Mouse (Mus musculus) MEL (cell line): ENCODE measurements around the gene Zfp646. TPM values are rescaled to one million over a fixed set of nuclear protein-coding genes. Genes with fewer than 3 reads are reported as not detected.
A peak's percentile ranks its signal among the peaks of the same experiment; 100 is the strongest.

Experiments used
- DNase-seq: peaks from one replicate; pipeline ENCODE4 v3.0.0; 2011; ENCODE audit warnings: low read depth, low spot score
- H3K27ac ChIP-seq: 2 replicates; pipeline ENCODE4 v1.5.1; 2012; ENCODE audit warnings: low read depth, mild to moderate bottlenecking, control low read depth, low read length, moderate library complexity; ENCODE audit not compliant: control insufficient read depth
- H3K27me3 ChIP-seq, 2 experiments: fragments of 150-350 bp in 1 of 2; sonication (generic) in 1 of 2; 2 replicates each; pipeline ENCODE4 v1.6.1; 2012; ENCODE audit warnings: low read length in 2 of 2, mild to moderate bottlenecking in 2 of 2, improper control_type of control experiment in 1 of 2, moderate library complexity in 1 of 2; ENCODE audit not compliant: insufficient read depth in 2 of 2, control insufficient read depth in 1 of 2
- H3K36me3 ChIP-seq, 2 experiments: 2 replicates each; pipeline ENCODE4 v1.6.1; 2012 to 2014; ENCODE audit warnings: low read length in 2 of 2, improper control_type of control experiment in 1 of 2, inconsistent platforms in 1 of 2, mild to moderate bottlenecking in 1 of 2; ENCODE audit not compliant: insufficient read depth in 2 of 2, control insufficient read depth in 1 of 2
- H3K4me1 ChIP-seq, 2 experiments: fragments of 150-350 bp in 1 of 2; sonication (generic) in 1 of 2; 2 replicates each; pipeline ENCODE4 v1.6.1; 2012; ENCODE audit warnings: low read length in 2 of 2, improper control_type of control experiment in 1 of 2, mild to moderate bottlenecking in 1 of 2; ENCODE audit not compliant: insufficient read depth in 2 of 2, control insufficient read depth in 1 of 2
- H3K4me3 ChIP-seq, 2 experiments: fragments of 150-350 bp in 1 of 2; sonication (generic) in 1 of 2; 2 replicates each; pipeline ENCODE4 v1.5.1; 2012; ENCODE audit warnings: low read depth in 2 of 2, low read length in 2 of 2, mild to moderate bottlenecking in 2 of 2, moderate library complexity in 2 of 2, control low read depth in 1 of 2, improper control_type of control experiment in 1 of 2; ENCODE audit not compliant: control insufficient read depth in 1 of 2, insufficient read depth in 1 of 2
- H3K79me2 ChIP-seq: 2 replicates; pipeline ENCODE4 v1.6.1; 2012; ENCODE audit warnings: mild to moderate bottlenecking, low read length, moderate library complexity; ENCODE audit not compliant: control insufficient read depth, poor library complexity, insufficient read depth
- H3K9ac ChIP-seq: 2 replicates; pipeline ENCODE4 v1.6.1; 2012; ENCODE audit warnings: low read depth, mild to moderate bottlenecking, control low read depth, low read length, moderate library complexity; ENCODE audit not compliant: control insufficient read depth, poor library complexity, severe bottlenecking
- H3K9me3 ChIP-seq: fragments of 150-350 bp; sonication (generic); replicated peaks from 2 replicates; pipeline ENCODE4 v1.6.1; 2012; ENCODE audit warnings: mild to moderate bottlenecking, low read length, improper control_type of control experiment, moderate library complexity; ENCODE audit not compliant: insufficient read depth
- BHLHE40 ChIP-seq: IDR thresholded peaks from 2 replicates; pipeline ENCODE4 v1.6.1; 2012; ENCODE audit warnings: low read depth, mild to moderate bottlenecking, inconsistent platforms, low read length, improper control_type of control experiment, borderline replicate concordance
- CHD2 ChIP-seq: IDR thresholded peaks from 2 replicates; pipeline ENCODE4 v1.6.1; 2011; ENCODE audit warnings: low read length, improper control_type of control experiment
- CTCF ChIP-seq, 3 experiments: IDR thresholded peaks in 2 of 3; conservative IDR thresholded peaks in 1 of 3; 2 replicates each; pipeline ENCODE4 v1.5.1; 2011 to 2012; ENCODE audit warnings: low read length in 3 of 3, low read depth in 2 of 3, mild to moderate bottlenecking in 2 of 3, improper control_type of control experiment in 1 of 3, inconsistent platforms in 1 of 3, mixed read lengths in 1 of 3, moderate library complexity in 1 of 3; ENCODE audit not compliant: control insufficient read depth in 1 of 3, insufficient read depth in 1 of 3, poor library complexity in 1 of 3, severe bottlenecking in 1 of 3
- E2F4 ChIP-seq: IDR thresholded peaks from 2 replicates; pipeline ENCODE4 v1.6.1; 2011; ENCODE audit warnings: low read depth, low read length, improper control_type of control experiment, borderline replicate concordance
- ETS1 ChIP-seq: IDR thresholded peaks from 2 replicates; pipeline ENCODE4 v1.6.1; 2012; ENCODE audit warnings: low read depth, mild to moderate bottlenecking, inconsistent platforms, low read length, improper control_type of control experiment, moderate library complexity
- GABPA ChIP-seq: IDR thresholded peaks from 2 replicates; pipeline ENCODE4 v1.6.1; 2012; ENCODE audit warnings: low read depth, mild to moderate bottlenecking, inconsistent platforms, low read length, improper control_type of control experiment, moderate library complexity
- GATA1 ChIP-seq: IDR thresholded peaks from 2 replicates; pipeline ENCODE4 v1.6.1; 2011; ENCODE audit warnings: low read depth, low read length, improper control_type of control experiment
- HCFC1 ChIP-seq: IDR thresholded peaks from 2 replicates; pipeline ENCODE4 v1.6.1; 2012; ENCODE audit warnings: low read depth, mild to moderate bottlenecking, inconsistent platforms, low read length, improper control_type of control experiment, moderate library complexity
- JUND ChIP-seq: IDR thresholded peaks from 2 replicates; pipeline ENCODE4 v1.6.1; 2011; ENCODE audit warnings: low read depth, mild to moderate bottlenecking, improper control_type of control experiment, low read length
- KAT2A ChIP-seq: conservative IDR thresholded peaks from 2 replicates; pipeline ENCODE4 v1.6.1; 2012; ENCODE audit warnings: low read depth, low read length, improper control_type of control experiment, inconsistent platforms
- MAFK ChIP-seq: IDR thresholded peaks from 2 replicates; pipeline ENCODE4 v1.6.1; 2011; ENCODE audit warnings: low read depth, mild to moderate bottlenecking, low read length, improper control_type of control experiment, borderline replicate concordance
- MAZ ChIP-seq: IDR thresholded peaks from 2 replicates; pipeline ENCODE4 v1.6.1; 2012; ENCODE audit warnings: low read depth, mild to moderate bottlenecking, inconsistent platforms, low read length, improper control_type of control experiment
- NRF1 ChIP-seq: IDR thresholded peaks from 2 replicates; pipeline ENCODE4 v1.6.1; 2014; ENCODE audit warnings: low read depth, mild to moderate bottlenecking, inconsistent platforms, low read length, improper control_type of control experiment, moderate library complexity; ENCODE audit not compliant: poor library complexity, insufficient read depth, severe bottlenecking
- POLR2AphosphoS2 ChIP-seq: IDR thresholded peaks from 2 replicates; pipeline ENCODE4 v1.6.1; 2011; ENCODE audit warnings: low read length, improper control_type of control experiment
- RAD21 ChIP-seq: IDR thresholded peaks from 2 replicates; pipeline ENCODE4 v1.6.1; 2011; ENCODE audit warnings: mild to moderate bottlenecking, low read depth, low read length, improper control_type of control experiment
- SMC3 ChIP-seq: IDR thresholded peaks from 2 replicates; pipeline ENCODE4 v1.6.1; 2011; ENCODE audit warnings: low read depth, low read length, improper control_type of control experiment
- TAL1 ChIP-seq: IDR thresholded peaks from 2 replicates; pipeline ENCODE4 v1.6.1; 2012; ENCODE audit warnings: mild to moderate bottlenecking, inconsistent platforms, low read length, moderate library complexity, mixed read lengths
- UBTF ChIP-seq: IDR thresholded peaks from 2 replicates; pipeline ENCODE4 v1.6.1; 2012; ENCODE audit warnings: low read depth, mild to moderate bottlenecking, inconsistent platforms, low read length, improper control_type of control experiment, moderate library complexity, borderline replicate concordance; ENCODE audit not compliant: insufficient read depth
- USF2 ChIP-seq, 2 experiments: IDR thresholded peaks; 2 replicates each; pipeline ENCODE4 v1.6.1; 2011 to 2012; ENCODE audit warnings: improper control_type of control experiment in 2 of 2, low read length in 2 of 2, borderline replicate concordance in 1 of 2, inconsistent platforms in 1 of 2, low read depth in 1 of 2, mild to moderate bottlenecking in 1 of 2; ENCODE audit not compliant: insufficient read depth in 1 of 2
- ZKSCAN1 ChIP-seq: IDR thresholded peaks from 2 replicates; pipeline ENCODE4 v1.6.1; 2012; ENCODE audit warnings: low read depth, mild to moderate bottlenecking, inconsistent platforms, low read length, improper control_type of control experiment, moderate library complexity
- polyA plus RNA-seq, 2 experiments: library from polyadenylated mRNA; stranded (reverse) in 1 of 2; unstranded in 1 of 2; fragments of >175 nt in 1 of 2; fragments of >200 nt in 1 of 2; gene quantifications; 2 replicates each; pipeline versions ENCODE4 v1.2.1 to v1.2.4; 2012; ENCODE audit warnings: low replicate concordance in 2 of 2, low read depth in 1 of 2; ENCODE audit not compliant: insufficient read length in 2 of 2, insufficient read depth in 1 of 2, missing spikeins in 1 of 2
- total RNA-seq: library from RNA; depleted of rRNA; stranded (reverse); fragments of 300-350 nt; gene quantifications from 2 replicates; pipeline ENCODE4 v1.2.3, GENCODE M21; 2012

Zfp646 gene
- total and polyA plus RNA-seq, 3 experiments, result 35.8 to 38.2 TPM; not detected in 1

DNA sequence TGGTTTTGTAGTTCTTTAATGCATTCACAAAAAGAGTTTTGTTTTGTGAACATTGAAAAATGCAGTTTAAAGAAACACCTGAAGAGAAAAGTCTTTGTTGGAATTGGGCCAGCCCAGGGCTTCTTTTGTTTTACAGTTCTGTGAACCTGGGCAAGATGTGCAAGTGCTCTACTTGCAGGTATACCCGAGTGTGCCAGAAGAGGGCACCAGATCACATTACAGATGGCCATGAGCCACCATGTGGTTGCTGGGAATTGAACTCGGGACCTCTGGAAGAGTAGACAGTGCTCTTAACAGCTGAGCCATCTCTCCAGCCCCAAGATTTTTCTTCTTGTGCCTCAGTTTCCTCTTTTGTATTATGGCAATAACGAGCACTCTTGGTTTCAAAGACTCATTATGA, 42.2 kb downstream of the Zfp646 start (continued):
- TF ChIP-seq ZKSCAN1, result no peak
- no peak for TF ChIP-seq BHLHE40
- peak; percentile 64 to 70 (median 66) for TF ChIP-seq CTCF (IDR thresholded peaks at IDR 0.05 in 2 of 3, conservative IDR thresholded peaks at IDR 0.05 in 1 of 3; ENCODE audit: control insufficient read depth in 1 of 3, insufficient read depth in 1 of 3, low read depth in 2 of 3, low read length in 3 of 3, poor library complexity in 1 of 3, severe bottlenecking in 1 of 3)
- TF ChIP-seq MAFK, result no peak
- 0 out of 2 replicates have a peak, but pooled peaks have one; percentile 25 for TF ChIP-seq HCFC1
- TF ChIP-seq KAT2A, result no peak
- no peak for TF ChIP-seq CHD2
- TF ChIP-seq E2F4, result no peak
- TF ChIP-seq POLR2AphosphoS2, result no peak
- TF ChIP-seq TAL1, result no peak
- TF ChIP-seq NRF1, result no peak
- TF ChIP-seq RAD21, result peak; percentile 25
- no peak for TF ChIP-seq USF2 (IDR thresholded peaks at IDR 0.05; ENCODE audit: borderline replicate concordance in 1 of 2, insufficient read depth in 1 of 2, low read depth in 1 of 2, low read length in 2 of 2)
- no peak for TF ChIP-seq MAZ
- no peak for TF ChIP-seq ETS1

GRCm38 (mm10) chr7:127919290-127919689, 43.3 kb downstream of the Zfp646 start:
- no peaks in the 10 kb centered on the region for H3K27me3 ChIP-seq
- DNase-seq, result peak; percentile 54
- no peak overlapping the region for H3K9ac ChIP-seq
- H3K4me1 ChIP-seq, result peaks cover 0 to 11% of the 10 kb centered on the region in 2 experiments; a peak in 2 of 4 replicates
- H3K36me3 ChIP-seq, result peaks cover 2 to 13% of the 10 kb centered on the region in 2 experiments; a peak in 3 of 4 replicates
- no peak overlapping the region for H3K4me3 ChIP-seq
- H3K27ac ChIP-seq, result no peak overlapping the region
- no peaks in the 10 kb centered on the region for H3K79me2 ChIP-seq
- TF ChIP-seq JUND (no peak), CTCF (IDR thresholded peaks at IDR 0.05 in 2 of 3, conservative IDR thresholded peaks at IDR 0.05 in 1 of 3; ENCODE audit: control insufficient read depth in 1 of 3, insufficient read depth in 1 of 3, low read depth in 2 of 3, low read length in 3 of 3, poor library complexity in 1 of 3, severe bottlenecking in 1 of 3) (peak; percentile 50 to 69 (median 56); a peak in 5 of 6 replicates), RAD21 (peak; percentile 15), GATA1 (peak; percentile 58), UBTF (no peak)
- TF ChIP-seq, all 39 proteins: peak for 3
- no peaks in the 10 kb centered on the region for H3K9me3 ChIP-seq

DNA sequence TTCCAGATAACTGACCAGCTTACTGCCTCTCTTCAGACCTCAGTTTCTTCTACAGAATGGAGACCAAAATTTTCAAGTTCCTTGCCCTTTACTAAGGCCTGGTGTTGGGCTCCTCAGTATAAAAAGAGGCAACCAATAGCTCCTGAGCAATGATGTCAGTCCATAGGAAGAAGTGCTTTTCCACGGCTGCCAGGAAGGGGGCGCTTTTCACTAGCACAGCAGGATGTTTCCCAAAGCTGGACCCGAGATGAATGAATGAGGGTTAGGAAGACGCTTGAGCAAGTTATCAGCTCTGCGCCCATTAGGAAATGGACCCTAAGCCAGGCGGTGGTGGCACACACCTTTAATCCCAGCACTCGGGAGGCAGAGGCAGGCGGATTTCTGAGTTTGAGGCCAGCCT, 45.5 kb downstream of the Zfp646 start:
- H3K9me3 ChIP-seq, result no peaks in the 10 kb centered on the region
- peaks cover 2 to 13% of the 10 kb centered on the region in 2 experiments for H3K36me3 ChIP-seq
- peak; percentile 38 for TF ChIP-seq SMC3
- peak; percentile 12 for TF ChIP-seq RAD21
- TF ChIP-seq GABPA, result no peak
- TF ChIP-seq CTCF (IDR thresholded peaks at IDR 0.05 in 2 of 3, conservative IDR thresholded peaks at IDR 0.05 in 1 of 3; ENCODE audit: control insufficient read depth in 1 of 3, insufficient read depth in 1 of 3, low read depth in 2 of 3, low read length in 3 of 3, poor library complexity in 1 of 3, severe bottlenecking in 1 of 3), result peak; percentile 53 to 71 (median 62)
- H3K79me2 ChIP-seq, result no peaks in the 10 kb centered on the region
- H3K27me3 ChIP-seq, result no peaks in the 10 kb centered on the region
- H3K9ac ChIP-seq, result no peak overlapping the region
- DNase-seq, result peak; percentile 59
- H3K4me3 ChIP-seq, result no peak overlapping the region
- peaks cover 0 to 11% of the 10 kb centered on the region in 2 experiments; a peak in 2 of 4 replicates for H3K4me1 ChIP-seq
- H3K27ac ChIP-seq, result no peak overlapping the region
